Mouse (Mus musculus): ENCODE measurements at regions not wholly inside any gene's neighbourhood (a gene's known extent, or its start where the extent isn't known, plus 50 kb on each side); places are given as distances from the start of the nearest gene placed in this dataset.

DNA sequence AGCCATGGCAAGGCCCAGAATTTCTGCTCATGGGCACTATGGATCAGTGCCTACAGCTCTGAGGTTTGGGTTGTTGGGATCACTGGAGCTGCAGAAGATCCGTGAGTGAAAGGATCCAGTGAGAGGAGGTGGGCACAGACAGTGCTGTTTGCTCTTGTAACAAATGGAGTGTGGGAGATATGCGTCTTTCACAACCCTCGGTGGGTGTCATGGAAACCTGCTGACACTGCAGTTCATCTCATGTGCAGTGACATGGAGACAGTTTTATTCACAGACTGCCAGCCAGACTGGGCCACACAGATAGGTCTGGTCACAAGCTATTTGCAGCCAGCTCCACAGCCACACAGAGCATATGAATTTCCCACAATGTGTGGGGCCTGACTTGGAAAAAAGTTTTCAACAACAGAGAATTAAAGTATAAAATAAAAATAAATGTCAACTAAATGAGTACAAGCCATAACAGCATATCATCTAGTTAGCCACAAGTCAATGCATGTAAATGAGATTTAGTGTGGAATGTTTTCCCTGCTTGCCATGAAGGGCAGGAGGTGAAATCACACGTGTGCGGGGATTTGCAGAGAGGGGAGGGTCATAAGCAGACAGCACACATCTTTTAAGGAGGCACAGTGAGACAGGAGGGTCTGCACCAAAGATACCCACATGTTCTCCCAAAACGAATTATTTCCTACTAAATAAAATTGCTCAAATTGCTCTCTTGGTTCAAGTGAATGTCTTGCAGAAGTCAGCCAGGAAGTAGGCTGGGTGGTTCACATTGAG lies 124.8 kb upstream of the Pfn2 start:
- H3K27ac ChIP-seq (ENCODE audit: insufficient read depth, low read depth, low read length, poor library complexity, severe bottlenecking) = no peak overlapping the region
- DNase-seq (ENCODE audit: low read depth, low spot score) = no peak
- H3K9me3 ChIP-seq (ENCODE audit: control insufficient read depth, insufficient read depth, low read depth, low read length) = no peaks in the 10 kb centered on the region
- H3K36me3 ChIP-seq (ENCODE audit: control insufficient read depth, insufficient read depth, low read length, poor library complexity, severe bottlenecking) = no peaks in the 10 kb centered on the region
- H3K9ac ChIP-seq (ENCODE audit: insufficient read depth, low read depth, low read length, poor library complexity, severe bottlenecking) = no peak overlapping the region
- TF ChIP-seq HCFC1 (IDR thresholded peaks at IDR 0.05; ENCODE audit: borderline replicate concordance, insufficient read depth, low read length) = no peak
- peak; percentile 44; the same call in 1 of the 2 replicates for TF ChIP-seq MAFK (IDR thresholded peaks at IDR 0.05; ENCODE audit: insufficient read depth, low read depth, low read length)
- H3K4me1 ChIP-seq (ENCODE audit: control insufficient read depth in 2 of 2, insufficient read depth in 2 of 2, low read length in 2 of 2, poor library complexity in 1 of 2) = no peaks in the 10 kb centered on the region
- no peak overlapping the region for H3K4me3 ChIP-seq (ENCODE audit: insufficient read depth in 1 of 2, low read depth in 1 of 2, low read length in 2 of 2, poor library complexity in 1 of 2, severe bottlenecking in 1 of 2)
- in situ Hi-C loops (cut with MboI; ENCODE audit: low sequenced_read_pairs in 2 of 2, unreplicated experiment in 2 of 2) = no loop called here

DNA sequence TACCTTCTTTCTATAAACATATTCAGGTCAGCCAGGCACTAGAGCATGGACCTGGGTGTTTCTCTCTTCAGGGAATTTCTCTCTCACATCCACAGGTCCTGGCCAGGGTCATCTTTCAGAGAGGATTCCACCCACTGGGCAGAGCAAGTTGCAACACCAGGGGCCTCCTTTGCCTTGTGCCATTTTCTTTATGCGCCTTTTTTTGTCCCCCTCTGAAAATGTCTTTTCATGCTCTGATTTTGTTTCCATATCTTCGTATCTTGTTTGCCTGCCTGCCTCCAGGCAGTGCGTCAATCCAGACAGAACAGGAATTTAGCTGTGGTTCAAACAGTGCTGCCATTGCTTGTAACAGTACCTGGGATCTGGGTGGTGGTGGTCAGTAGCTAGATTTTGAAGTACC lies 125.7 kb upstream of the Pfn2 start:
- no peaks in the 10 kb centered on the region for H3K9me3 ChIP-seq (ENCODE audit: control insufficient read depth, insufficient read depth, low read depth, low read length)
- in situ Hi-C loops (cut with MboI; ENCODE audit: low sequenced_read_pairs in 2 of 2, unreplicated experiment in 2 of 2) = no loop called here
- no peak overlapping the region for H3K9ac ChIP-seq (ENCODE audit: insufficient read depth, low read depth, low read length, poor library complexity, severe bottlenecking)
- no peaks in the 10 kb centered on the region for H3K4me1 ChIP-seq (ENCODE audit: control insufficient read depth in 2 of 2, insufficient read depth in 2 of 2, low read length in 2 of 2, poor library complexity in 1 of 2)
- no peak overlapping the region for H3K4me3 ChIP-seq (ENCODE audit: insufficient read depth in 1 of 2, low read depth in 1 of 2, low read length in 2 of 2, poor library complexity in 1 of 2, severe bottlenecking in 1 of 2)
- no peak overlapping the region for H3K27ac ChIP-seq (ENCODE audit: insufficient read depth, low read depth, low read length, poor library complexity, severe bottlenecking)
- DNase-seq (ENCODE audit: low read depth, low spot score) = no peak
- H3K36me3 ChIP-seq (ENCODE audit: control insufficient read depth, insufficient read depth, low read length, poor library complexity, severe bottlenecking) = no peaks in the 10 kb centered on the region
- TF ChIP-seq CHD2 (IDR thresholded peaks at IDR 0.05; ENCODE audit: low read depth, low read length) (no peak), HCFC1 (IDR thresholded peaks at IDR 0.05; ENCODE audit: borderline replicate concordance, insufficient read depth, low read length) (no peak), ZNF384 (IDR thresholded peaks at IDR 0.05; ENCODE audit: low read depth, low read length) (no peak), MAFK (IDR thresholded peaks at IDR 0.05; ENCODE audit: insufficient read depth, low read depth, low read length) (no peak), ZC3H11A (IDR thresholded peaks at IDR 0.05; ENCODE audit: borderline replicate concordance, low read depth, low read length) (no peak)

DNA sequence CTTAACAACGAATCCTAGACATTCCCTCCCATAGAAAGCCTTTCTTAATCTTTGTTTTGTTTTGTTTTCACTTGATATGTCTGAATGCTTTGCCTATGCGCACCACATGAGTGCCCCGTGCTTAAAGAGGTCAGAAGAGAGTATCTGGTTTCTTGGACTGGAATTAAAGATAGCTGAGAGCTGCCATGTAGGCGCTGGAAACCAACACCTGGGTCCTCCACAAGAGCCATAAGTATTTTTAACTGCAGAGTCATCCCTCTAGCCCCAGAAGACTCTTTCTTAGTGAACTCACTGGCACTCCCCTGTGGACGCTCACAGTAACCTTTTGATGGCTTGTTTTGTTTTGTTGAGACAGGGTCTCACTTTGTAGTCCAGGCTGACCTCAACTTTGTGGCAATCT lies 127.5 kb upstream of the Pfn2 start:
- no peak for DNase-seq (ENCODE audit: low read depth, low spot score)
- TF ChIP-seq MAFK (IDR thresholded peaks at IDR 0.05; ENCODE audit: insufficient read depth, low read depth, low read length) = no peak
- TF ChIP-seq CHD2 (IDR thresholded peaks at IDR 0.05; ENCODE audit: low read depth, low read length) = no peak
- no peak for TF ChIP-seq ZC3H11A (IDR thresholded peaks at IDR 0.05; ENCODE audit: borderline replicate concordance, low read depth, low read length)
- no peak for TF ChIP-seq HCFC1 (IDR thresholded peaks at IDR 0.05; ENCODE audit: borderline replicate concordance, insufficient read depth, low read length)
- no peak for TF ChIP-seq ZNF384 (IDR thresholded peaks at IDR 0.05; ENCODE audit: low read depth, low read length)
- Histone ChIP-seq H3K36me3 (ENCODE audit: control insufficient read depth, insufficient read depth, low read length, poor library complexity, severe bottlenecking) (no peaks in the 10 kb centered on the region), H3K9me3 (ENCODE audit: control insufficient read depth, insufficient read depth, low read depth, low read length) (no peaks in the 10 kb centered on the region), H3K4me3 (ENCODE audit: insufficient read depth in 1 of 2, low read depth in 1 of 2, low read length in 2 of 2, poor library complexity in 1 of 2, severe bottlenecking in 1 of 2) (no peak overlapping the region), H3K9ac (ENCODE audit: insufficient read depth, low read depth, low read length, poor library complexity, severe bottlenecking) (no peak overlapping the region), H3K27ac (ENCODE audit: insufficient read depth, low read depth, low read length, poor library complexity, severe bottlenecking) (no peak overlapping the region), H3K4me1 (ENCODE audit: control insufficient read depth in 2 of 2, insufficient read depth in 2 of 2, low read length in 2 of 2, poor library complexity in 1 of 2) (no peaks in the 10 kb centered on the region)
- in situ Hi-C loops (cut with MboI; ENCODE audit: low sequenced_read_pairs in 2 of 2, unreplicated experiment in 2 of 2) = no loop called here

DNA sequence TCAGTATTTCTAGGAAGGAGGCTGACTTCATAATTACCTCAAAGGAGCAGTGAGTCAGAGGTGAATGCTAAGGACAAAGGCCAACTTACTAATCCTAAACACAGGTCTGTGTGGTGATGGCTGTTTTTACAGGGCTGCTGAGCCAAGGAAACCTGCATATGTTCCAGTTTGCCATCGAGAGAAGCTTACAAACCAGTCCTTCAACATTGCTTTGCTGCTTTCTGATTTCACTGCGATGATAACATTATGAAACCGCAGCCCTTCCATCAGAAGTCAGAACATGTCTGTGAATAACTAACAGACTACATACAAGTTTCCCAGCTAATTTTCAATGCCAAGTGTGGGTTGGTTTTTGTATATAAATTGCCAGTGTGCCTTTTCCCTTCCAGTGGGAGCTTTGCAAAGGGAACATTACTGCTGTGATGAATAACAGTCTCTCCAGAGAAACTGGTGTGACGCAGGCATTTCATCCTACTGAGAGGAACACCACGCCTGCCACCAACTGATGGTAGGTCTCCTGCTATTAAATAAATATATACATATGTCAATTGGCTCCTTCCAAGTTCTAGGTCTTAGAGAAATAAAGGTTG lies 128.9 kb upstream of the Pfn2 start:
- no peaks in the 10 kb centered on the region for H3K9me3 ChIP-seq (ENCODE audit: control insufficient read depth, insufficient read depth, low read depth, low read length)
- no peaks in the 10 kb centered on the region for H3K36me3 ChIP-seq (ENCODE audit: control insufficient read depth, insufficient read depth, low read length, poor library complexity, severe bottlenecking)
- DNase-seq (ENCODE audit: low read depth, low spot score) = no peak
- H3K9ac ChIP-seq (ENCODE audit: insufficient read depth, low read depth, low read length, poor library complexity, severe bottlenecking) = no peak overlapping the region
- TF ChIP-seq ZNF384 (IDR thresholded peaks at IDR 0.05; ENCODE audit: low read depth, low read length) = no peak
- no peak for TF ChIP-seq MAFK (IDR thresholded peaks at IDR 0.05; ENCODE audit: insufficient read depth, low read depth, low read length)
- no peak for TF ChIP-seq ZC3H11A (IDR thresholded peaks at IDR 0.05; ENCODE audit: borderline replicate concordance, low read depth, low read length)
- no peak for TF ChIP-seq CHD2 (IDR thresholded peaks at IDR 0.05; ENCODE audit: low read depth, low read length)
- TF ChIP-seq HCFC1 (IDR thresholded peaks at IDR 0.05; ENCODE audit: borderline replicate concordance, insufficient read depth, low read length) = no peak
- H3K4me1 ChIP-seq (ENCODE audit: control insufficient read depth in 2 of 2, insufficient read depth in 2 of 2, low read length in 2 of 2, poor library complexity in 1 of 2) = no peaks in the 10 kb centered on the region
- H3K4me3 ChIP-seq (ENCODE audit: insufficient read depth in 1 of 2, low read depth in 1 of 2, low read length in 2 of 2, poor library complexity in 1 of 2, severe bottlenecking in 1 of 2) = no peak overlapping the region
- in situ Hi-C loops (cut with MboI; ENCODE audit: low sequenced_read_pairs in 2 of 2, unreplicated experiment in 2 of 2) = no loop called here
- no peak overlapping the region for H3K27ac ChIP-seq (ENCODE audit: insufficient read depth, low read depth, low read length, poor library complexity, severe bottlenecking)

All from ES-E14 (cell line).